Mouse (Mus musculus): ENCODE results near the gene Meis1. TPM values are rescaled to one million over a fixed set of nuclear protein-coding genes. Genes with fewer than 3 reads are reported as not detected.
A peak's percentile ranks its signal among the peaks of the same experiment; 100 is the strongest.

The Meis1 gene
- total and polyA plus RNA-seq, 3 experiments = 8.2 to 16.5 TPM; not detected in 1

- Histone ChIP-seq H3K4me3 (ENCODE audit: control insufficient read depth in 1 of 2, insufficient read depth in 1 of 2, low read depth in 2 of 2, low read length in 2 of 2) (no peak overlapping the region), H3K27ac (ENCODE audit: control insufficient read depth, low read depth, low read length) (no peak overlapping the region), H3K79me2 (ENCODE audit: control insufficient read depth, insufficient read depth, low read length, poor library complexity) (no peaks in the 10 kb centered on the region), H3K4me1 (ENCODE audit: control insufficient read depth in 1 of 2, insufficient read depth in 2 of 2, low read length in 2 of 2) (peaks cover 0 to 7% of the 10 kb centered on the region in 2 experiments), H3K36me3 (ENCODE audit: control insufficient read depth in 1 of 2, insufficient read depth in 2 of 2, low read length in 2 of 2) (peaks cover 0 to 21% of the 10 kb centered on the region in 2 experiments; a peak in 2 of 4 replicates), H3K9me3 (replicated peaks; ENCODE audit: insufficient read depth, low read length) (no peaks in the 10 kb centered on the region), H3K27me3 (ENCODE audit: control insufficient read depth in 1 of 2, insufficient read depth in 2 of 2, low read length in 2 of 2) (no peaks in the 10 kb centered on the region), H3K9ac (ENCODE audit: control insufficient read depth, low read depth, low read length, poor library complexity, severe bottlenecking) (no peak overlapping the region)
- TF ChIP-seq MYC (IDR thresholded peaks at IDR 0.05; ENCODE audit: low read depth, low read length) (no peak), CTCF (IDR thresholded peaks at IDR 0.05 in 2 of 3, conservative IDR thresholded peaks at IDR 0.05 in 1 of 3; ENCODE audit: control insufficient read depth in 1 of 3, insufficient read depth in 1 of 3, low read depth in 2 of 3, low read length in 3 of 3, poor library complexity in 1 of 3, severe bottlenecking in 1 of 3) (no peak), E2F4 (IDR thresholded peaks at IDR 0.05; ENCODE audit: borderline replicate concordance, low read depth, low read length) (no peak), NELFE (IDR thresholded peaks at IDR 0.05; ENCODE audit: low read depth, low read length) (no peak), TBP (IDR thresholded peaks at IDR 0.05; ENCODE audit: low read depth, low read length) (no peak), ELF1 (IDR thresholded peaks at IDR 0.05; ENCODE audit: low read depth, low read length) (no peak), MEF2A (IDR thresholded peaks at IDR 0.05; ENCODE audit: extremely low read depth, insufficient replicate concordance, low read depth, low read length, poor library complexity, severe bottlenecking) (no peak), MXI1 (IDR thresholded peaks at IDR 0.05; ENCODE audit: low read depth, low read length) (no peak), SIN3A (IDR thresholded peaks at IDR 0.05; ENCODE audit: low read length) (no peak), TAL1 (IDR thresholded peaks at IDR 0.05; ENCODE audit: low read length) (no peak), MAZ (IDR thresholded peaks at IDR 0.05; ENCODE audit: low read depth, low read length) (no peak), CHD2 (IDR thresholded peaks at IDR 0.05; ENCODE audit: low read length) (no peak), UBTF (IDR thresholded peaks at IDR 0.05; ENCODE audit: borderline replicate concordance, insufficient read depth, low read depth, low read length) (no peak), ETS1 (IDR thresholded peaks at IDR 0.05; ENCODE audit: low read depth, low read length) (no peak), TCF12 (IDR thresholded peaks at IDR 0.05; ENCODE audit: low read depth, low read length) (no peak), RCOR1 (IDR thresholded peaks at IDR 0.05; ENCODE audit: low read depth, low read length) (no peak), GATA1 (IDR thresholded peaks at IDR 0.05; ENCODE audit: low read depth, low read length) (no peak), EP300 (IDR thresholded peaks at IDR 0.05; ENCODE audit: low read depth in 1 of 2, low read length in 2 of 2) (no peak)
- no peak for DNase-seq (ENCODE audit: low read depth, low spot score)
Measured at GRCm38 (mm10) chr11:18904880-18905279, 113.9 kb downstream of the Meis1 start.

DNA sequence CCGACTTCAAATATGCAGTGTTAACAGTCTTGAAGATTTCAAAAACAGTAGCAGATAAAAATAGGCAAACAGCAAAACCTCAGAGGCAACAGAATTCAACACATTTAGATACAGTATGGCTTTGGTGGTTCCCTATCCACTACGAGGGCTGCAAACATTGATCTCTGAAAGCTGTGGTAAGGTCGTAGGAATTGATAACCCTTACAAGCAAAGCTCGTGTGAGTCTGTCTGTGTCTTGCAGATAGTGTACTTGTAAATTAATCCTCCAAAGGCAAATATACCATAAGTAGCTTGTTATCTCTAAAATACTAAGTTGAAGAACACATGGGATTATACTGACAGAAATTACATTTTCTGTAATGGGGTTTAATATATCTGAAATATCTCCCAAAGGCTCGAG is 114.5 kb downstream of the Meis1 start:
- Histone ChIP-seq H3K27me3 (ENCODE audit: control insufficient read depth in 1 of 2, insufficient read depth in 2 of 2, low read length in 2 of 2) (no peaks in the 10 kb centered on the region), H3K4me1 (ENCODE audit: control insufficient read depth in 1 of 2, insufficient read depth in 2 of 2, low read length in 2 of 2) (peaks cover 3 to 10% of the 10 kb centered on the region in 2 experiments), H3K9ac (ENCODE audit: control insufficient read depth, low read depth, low read length, poor library complexity, severe bottlenecking) (no peak overlapping the region), H3K79me2 (ENCODE audit: control insufficient read depth, insufficient read depth, low read length, poor library complexity) (no peaks in the 10 kb centered on the region), H3K27ac (ENCODE audit: control insufficient read depth, low read depth, low read length) (no peak overlapping the region), H3K9me3 (replicated peaks; ENCODE audit: insufficient read depth, low read length) (no peaks in the 10 kb centered on the region), H3K4me3 (ENCODE audit: control insufficient read depth in 1 of 2, insufficient read depth in 1 of 2, low read depth in 2 of 2, low read length in 2 of 2) (no peak overlapping the region), H3K36me3 (ENCODE audit: control insufficient read depth in 1 of 2, insufficient read depth in 2 of 2, low read length in 2 of 2) (peaks cover 0 to 27% of the 10 kb centered on the region in 2 experiments; a peak in 2 of 4 replicates)
- peak; percentile 62 for DNase-seq (ENCODE audit: low read depth, low spot score)
- TF ChIP-seq GATA1 (IDR thresholded peaks at IDR 0.05; ENCODE audit: low read depth, low read length) (peak; percentile 80), MEF2A (IDR thresholded peaks at IDR 0.05; ENCODE audit: extremely low read depth, insufficient replicate concordance, low read depth, low read length, poor library complexity, severe bottlenecking) (no peak), RAD21 (IDR thresholded peaks at IDR 0.05; ENCODE audit: low read depth, low read length) (no peak), MYB (IDR thresholded peaks at IDR 0.05; ENCODE audit: low read depth, low read length) (peak; percentile 25; the same call in 1 of the 2 replicates), NRF1 (IDR thresholded peaks at IDR 0.05; ENCODE audit: insufficient read depth, low read depth, low read length, poor library complexity, severe bottlenecking) (no peak), CHD2 (IDR thresholded peaks at IDR 0.05; ENCODE audit: low read length) (no peak), SIN3A (IDR thresholded peaks at IDR 0.05; ENCODE audit: low read length) (peak; percentile 49; the same call in 1 of the 2 replicates), TCF12 (IDR thresholded peaks at IDR 0.05; ENCODE audit: low read depth, low read length) (peak; percentile 59; the same call in 1 of the 2 replicates), ZMIZ1 (IDR thresholded peaks at IDR 0.05; ENCODE audit: low read depth, low read length) (no peak), E2F4 (IDR thresholded peaks at IDR 0.05; ENCODE audit: borderline replicate concordance, low read depth, low read length) (no peak), ZC3H11A (IDR thresholded peaks at IDR 0.05; ENCODE audit: low read depth, low read length) (no peak), BHLHE40 (IDR thresholded peaks at IDR 0.05; ENCODE audit: borderline replicate concordance, low read depth, low read length) (peak; percentile 50; the same call in 1 of the 2 replicates), ELF1 (IDR thresholded peaks at IDR 0.05; ENCODE audit: low read depth, low read length) (no peak), SMC3 (IDR thresholded peaks at IDR 0.05; ENCODE audit: low read depth, low read length) (no peak), HCFC1 (IDR thresholded peaks at IDR 0.05; ENCODE audit: low read depth, low read length) (no peak), ZKSCAN1 (IDR thresholded peaks at IDR 0.05; ENCODE audit: low read depth, low read length) (no peak), MXI1 (IDR thresholded peaks at IDR 0.05; ENCODE audit: low read depth, low read length) (no peak), MYC (IDR thresholded peaks at IDR 0.05; ENCODE audit: low read depth, low read length) (no peak), UBTF (IDR thresholded peaks at IDR 0.05; ENCODE audit: borderline replicate concordance, insufficient read depth, low read depth, low read length) (no peak), JUND (IDR thresholded peaks at IDR 0.05; ENCODE audit: low read depth, low read length) (no peak), USF2 (IDR thresholded peaks at IDR 0.05; ENCODE audit: borderline replicate concordance in 1 of 2, insufficient read depth in 1 of 2, low read depth in 1 of 2, low read length in 2 of 2) (no peak), RCOR1 (IDR thresholded peaks at IDR 0.05; ENCODE audit: low read depth, low read length) (peak; percentile 87)
